Mouse (Mus musculus) E14TG2a.4 (cell line): ENCODE measurements at regions not wholly inside any gene's neighbourhood (a gene's known extent, or its start where the extent isn't known, plus 50 kb on each side); places are given as distances from the start of the nearest gene placed in this dataset.
"Not testable (repeated sequence)": the region's sequence is repeated elsewhere in the genome, so short reads cannot be mapped to it uniquely, and the experiment has no call there.

Experiments used
- H3K27me3 ChIP-seq: 2 replicates; pipeline ENCODE4 v1.6.1; 2014; ENCODE audit warnings: low read length, control low read depth; ENCODE audit not compliant: insufficient read depth
- H3K36me3 ChIP-seq: 2 replicates; pipeline ENCODE4 v1.6.1; 2014; ENCODE audit warnings: low read length, control low read depth; ENCODE audit not compliant: insufficient read depth
- H3K4me1 ChIP-seq: replicated peaks from 2 replicates; pipeline ENCODE4 v1.6.1; 2014; ENCODE audit warnings: low read depth, low read length, control low read depth
- H3K4me3 ChIP-seq: replicated peaks from 2 replicates; pipeline ENCODE4 v1.5.1; 2014; ENCODE audit warnings: mild to moderate bottlenecking, low read length
- H3K9me3 ChIP-seq: 2 replicates; pipeline ENCODE4 v1.6.1; 2014; ENCODE audit warnings: low read length, control low read depth
- CTCF ChIP-seq: conservative IDR thresholded peaks from 2 replicates; pipeline ENCODE4 v1.5.1; 2014; ENCODE audit warnings: low read length
- NANOG ChIP-seq: IDR thresholded peaks from 2 replicates; pipeline ENCODE4 v1.6.1; 2014; ENCODE audit warnings: borderline replicate concordance, low read length, mixed read lengths
- POU5F1 ChIP-seq: IDR thresholded peaks from 2 replicates; pipeline ENCODE4 v1.6.1; 2014; ENCODE audit warnings: low read length, borderline replicate concordance

DNA sequence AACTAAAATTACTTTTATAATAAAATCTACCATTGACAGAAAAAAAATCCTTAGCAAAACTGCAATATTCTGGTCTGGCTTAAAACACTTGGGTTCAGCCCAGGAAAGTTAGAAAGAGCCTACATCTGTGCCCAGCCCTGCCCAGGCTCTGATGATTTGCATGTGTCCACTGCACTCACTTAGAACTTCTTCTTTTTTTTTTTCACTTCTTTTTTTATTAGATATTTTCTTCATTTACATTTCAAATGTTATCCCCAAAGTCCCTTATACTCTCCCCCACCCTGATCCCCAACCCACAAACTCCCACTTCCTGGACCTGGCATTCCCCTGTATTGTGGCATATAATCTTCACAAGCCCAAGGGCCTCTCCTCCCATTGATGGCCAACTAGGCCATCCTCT, 1601.0 kb upstream of the Tacstd2 start:
- no peaks in the 10 kb centered on the region for H3K36me3 ChIP-seq
- TF ChIP-seq NANOG (no peak), POU5F1 (no peak), CTCF (no peak)
- no peaks in the 10 kb centered on the region for H3K27me3 ChIP-seq

DNA sequence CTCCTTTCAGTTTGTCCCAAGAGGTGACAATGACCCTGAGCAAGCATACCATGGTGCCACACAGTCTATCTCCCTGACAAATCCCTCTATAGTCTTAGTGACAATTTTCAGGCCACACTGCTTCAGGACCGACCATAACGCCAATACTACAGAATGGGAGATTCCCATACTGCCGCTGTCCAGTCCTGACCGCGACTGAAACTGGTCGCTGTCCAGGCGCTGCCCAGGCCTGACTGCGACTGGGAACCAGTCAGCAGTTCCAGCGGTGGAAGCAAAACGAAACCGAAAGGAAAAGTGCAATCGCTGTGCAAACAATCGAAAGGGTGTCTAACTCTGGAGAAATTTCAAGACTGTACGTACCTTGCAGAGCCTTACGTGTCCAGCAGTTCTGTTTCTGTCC, 1590.1 kb upstream of the Tacstd2 start:
- H3K36me3 ChIP-seq, H3K4me3 ChIP-seq, H3K4me1 ChIP-seq, H3K27me3 ChIP-seq: not testable (repeated sequence)
- H3K9me3 ChIP-seq = peaks cover 61% of the 10 kb centered on the region

More for the DNA sequence above, 1601.0 kb upstream of the Tacstd2 start:
- Histone ChIP-seq H3K4me1 (no peaks in the 10 kb centered on the region), H3K4me3 (no peak overlapping the region), H3K9me3 (peaks cover 17% of the 10 kb centered on the region; the same call in 1 of the 2 replicates)

DNA sequence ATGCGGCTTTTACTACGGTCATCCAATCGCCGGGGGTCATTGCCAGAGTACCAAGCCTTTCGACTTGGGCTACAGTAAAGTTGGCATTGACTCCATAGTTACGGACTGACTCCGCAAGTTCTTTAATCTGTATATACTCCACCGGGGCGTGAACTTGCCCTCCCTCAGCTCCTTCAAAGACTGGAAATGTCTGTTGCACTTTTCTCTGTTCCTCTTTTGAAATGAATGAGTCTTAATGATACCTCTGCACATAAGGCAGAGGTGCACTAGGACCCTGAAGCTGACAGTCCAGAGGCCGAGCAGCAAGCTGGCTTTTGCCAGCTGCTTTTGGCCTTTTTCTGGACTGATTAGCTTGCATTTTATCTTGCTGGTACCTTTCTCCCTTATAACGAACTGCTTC, 1589.2 kb upstream of the Tacstd2 start:
- not testable (repeated sequence) for H3K4me1 ChIP-seq, H3K4me3 ChIP-seq, H3K27me3 ChIP-seq, H3K36me3 ChIP-seq
- peaks cover 69% of the 10 kb centered on the region for H3K9me3 ChIP-seq

DNA sequence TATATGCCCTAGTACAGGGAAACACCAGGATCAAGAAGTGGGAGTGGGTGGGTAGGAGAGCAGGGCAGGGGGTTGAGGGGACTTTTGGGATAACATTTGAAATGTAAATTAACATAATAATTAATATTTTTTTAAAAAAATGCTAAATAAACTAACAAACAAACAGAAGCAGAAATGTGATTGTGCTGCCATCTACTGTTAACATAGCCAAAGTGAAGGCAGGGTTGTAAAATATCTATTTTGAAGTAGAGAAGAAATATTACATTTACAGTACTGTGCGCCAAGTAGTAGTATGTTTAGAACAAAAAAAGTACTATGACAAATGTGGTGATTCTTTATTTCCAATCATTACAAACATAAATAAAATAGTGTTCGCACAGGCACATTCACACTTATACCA, 1577.7 kb upstream of the Tacstd2 start:
- not testable (repeated sequence) for H3K4me1 ChIP-seq, H3K4me3 ChIP-seq, H3K36me3 ChIP-seq, H3K27me3 ChIP-seq
- TF ChIP-seq CTCF = 0 out of 2 replicates have a peak, but pooled peaks have one; percentile 11
- peaks cover 12% of the 10 kb centered on the region for H3K9me3 ChIP-seq

DNA sequence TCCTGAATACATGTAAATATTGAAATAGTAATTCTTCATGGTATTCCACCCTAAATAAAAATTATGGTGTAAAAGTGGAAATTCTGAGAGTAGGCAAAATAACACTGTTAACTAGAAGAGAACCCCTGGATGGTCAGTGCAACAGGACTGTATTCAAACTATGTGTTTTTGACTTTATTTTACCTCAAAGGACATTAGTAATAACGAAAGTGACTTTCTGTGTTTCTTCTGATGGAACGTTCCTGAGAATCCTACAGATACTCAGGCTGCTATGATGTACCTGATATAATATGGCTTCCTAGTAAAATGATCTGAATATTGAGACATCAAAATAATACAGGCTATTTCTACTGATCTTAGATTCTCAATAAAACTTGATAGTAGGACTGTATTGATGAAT, 1528.3 kb upstream of the Tacstd2 start:
- Histone ChIP-seq H3K36me3 (no peaks in the 10 kb centered on the region), H3K4me1 (no peaks in the 10 kb centered on the region), H3K4me3 (no peak overlapping the region), H3K9me3 (no peaks in the 10 kb centered on the region), H3K27me3 (no peaks in the 10 kb centered on the region)
- TF ChIP-seq NANOG (no peak), POU5F1 (no peak), CTCF (no peak)

DNA sequence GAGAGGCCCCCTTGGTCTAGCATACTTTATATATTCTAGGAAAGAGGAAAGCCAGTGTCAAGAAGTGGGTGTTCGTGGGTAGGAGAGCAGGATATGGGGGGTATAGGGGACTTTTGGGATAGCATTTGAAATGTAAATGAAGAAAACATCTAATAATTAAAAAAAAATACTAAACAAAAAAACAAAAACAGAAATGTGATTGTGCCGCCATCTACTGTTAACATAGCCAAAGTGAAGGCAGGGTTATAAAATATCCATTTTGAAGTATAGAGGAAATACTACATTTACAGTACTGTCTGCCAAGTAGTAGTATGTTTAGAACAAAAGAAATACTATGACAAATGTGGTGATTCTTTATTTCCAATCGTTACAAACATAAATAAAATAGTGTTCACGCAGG, 1509.8 kb upstream of the Tacstd2 start:
- Histone ChIP-seq H3K9me3 (no peaks in the 10 kb centered on the region), H3K27me3 (no peaks in the 10 kb centered on the region), H3K4me1 (no peaks in the 10 kb centered on the region), H3K36me3 (no peaks in the 10 kb centered on the region), H3K4me3 (no peak overlapping the region)
- TF ChIP-seq POU5F1 (no peak), CTCF (no peak)
